Mouse (Mus musculus) urinary bladder, postnatal 0 days (tissue): ENCODE results near the gene Smco4. TPM values are rescaled to one million over a fixed set of nuclear protein-coding genes. Genes with fewer than 3 reads are reported as not detected.

ENCODE experiments used
- polyA plus RNA-seq: library from polyadenylated mRNA; unstranded; fragments of >200 nt; fragmentation: Nextera tagmentation; extraction: Ambion mirVana; gene quantifications from 2 replicates; pipeline ENCODE4 v1.2.1, GENCODE M21; 2015

Smco4 gene
- 2.2 and 2.8 TPM in 2 replicates for polyA plus RNA-seq

DNA sequence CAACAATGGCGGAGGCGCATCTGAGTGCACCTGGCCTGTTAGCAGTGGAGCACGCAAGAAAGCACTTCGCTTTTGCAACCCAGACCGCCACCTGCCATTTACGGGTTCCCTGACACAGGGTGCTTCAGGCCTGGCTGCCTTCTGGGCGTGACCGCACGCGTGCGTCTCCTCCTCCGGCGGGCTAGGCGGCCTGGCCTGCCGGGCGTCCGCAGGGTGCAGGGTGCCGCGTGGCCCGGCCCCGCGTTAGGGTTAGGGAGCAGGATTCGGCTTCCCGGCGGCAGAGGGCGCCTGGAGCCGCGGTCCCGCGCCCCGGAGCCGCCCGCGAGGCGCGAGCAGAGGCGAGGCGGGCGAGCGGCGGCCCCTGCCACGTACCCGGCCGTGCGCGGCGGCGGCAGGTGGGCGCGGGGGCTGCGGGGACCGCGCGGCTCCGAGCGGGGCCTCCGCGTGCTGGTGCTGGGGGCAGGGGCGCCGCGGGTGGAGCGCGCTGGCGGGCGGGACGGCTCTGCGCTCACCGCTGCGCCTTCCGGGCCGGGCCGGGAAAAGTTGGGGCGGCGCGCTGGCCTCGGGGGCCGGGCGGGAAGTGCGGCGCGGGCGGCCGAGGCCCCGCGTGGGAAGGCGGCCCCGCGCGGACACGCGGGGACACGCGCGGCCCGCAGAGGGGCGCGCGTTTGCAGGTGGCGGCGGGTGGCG is at the start of gene Smco4:
Gene Smco4 (plus strand): TSS at position 198 of the 690 bp plus-strand sequence.

Other genes with a start within 250 kb of the Smco4 start
- gene Med17, start 213.5 kb upstream of the Smco4 start, polyA plus RNA-seq: 16.3 and 19.1 TPM in 2 replicates
- 38.7 and 48.8 TPM in 2 replicates for gene Taf1d, start 187.2 kb upstream of the Smco4 start, polyA plus RNA-seq
- 7.8 and 10.1 TPM in 2 replicates for gene 4931406C07Rik, start 187.0 kb upstream of the Smco4 start, polyA plus RNA-seq
- 3.6 and 5.3 TPM in 2 replicates for gene Cep295, start 135.6 kb upstream of the Smco4 start, polyA plus RNA-seq
- gene Deup1, start 134.5 kb downstream of the Smco4 start, polyA plus RNA-seq: 0.13 and 0.37 TPM in 2 replicates
- gene Slc36a4, start 216.3 kb downstream of the Smco4 start, polyA plus RNA-seq: 8.1 and 9.8 TPM in 2 replicates